Mouse (Mus musculus) lung, embryonic 14.5 days (tissue): ENCODE results near the gene Slc41a1. TPM values are rescaled to one million over a fixed set of nuclear protein-coding genes. Genes with fewer than 3 reads are reported as not detected.

Experiments used
- ATAC-seq: fragments of 200-750 bp; cut with Nextera tagmentation; 2 replicates; pipeline ENCODE4 v1.8.0; 2017; ENCODE audit warnings: mild to moderate bottlenecking, moderate TSS enrichment, moderate library complexity; ENCODE audit not compliant: insufficient read depth
- DNase-seq: peaks from one replicate; pipeline ENCODE4 v3.0.0-alpha.2; 2015
- H3K27ac ChIP-seq: fragments of 300-500 bp; sonication (generic); 2 replicates; pipeline ENCODE4 v1.5.1; 2014; ENCODE audit warnings: low read depth, mild to moderate bottlenecking, moderate library complexity
- H3K27me3 ChIP-seq: fragments of 300-500 bp; sonication (generic); 2 replicates; pipeline ENCODE4 v1.6.1; 2014; ENCODE audit warnings: low read length, control low read depth; ENCODE audit not compliant: insufficient read depth
- H3K36me3 ChIP-seq: fragments of 300-500 bp; sonication (generic); 2 replicates; pipeline ENCODE4 v1.6.1; 2014; ENCODE audit warnings: control low read depth; ENCODE audit not compliant: insufficient read depth
- H3K4me1 ChIP-seq: fragments of 300-500 bp; sonication (generic); 2 replicates; pipeline ENCODE4 v1.6.1; 2014; ENCODE audit warnings: antibody characterized with exemption, control low read depth; ENCODE audit not compliant: insufficient read depth
- H3K4me2 ChIP-seq: fragments of 300-500 bp; sonication (generic); 2 replicates; pipeline ENCODE4 v1.6.1; 2014; ENCODE audit warnings: mild to moderate bottlenecking
- H3K4me3 ChIP-seq: fragments of 300-500 bp; sonication (generic); 2 replicates; pipeline ENCODE4 v1.5.1; 2014; ENCODE audit warnings: low read depth, low read length
- H3K9ac ChIP-seq: fragments of 300-500 bp; sonication (generic); 2 replicates; pipeline ENCODE4 v1.6.1; 2014
- H3K9me3 ChIP-seq: fragments of 300-500 bp; sonication (generic); 2 replicates; pipeline ENCODE4 v1.6.1; 2016; ENCODE audit warnings: low read depth, low read length, control low read depth
- CTCF ChIP-seq: IDR thresholded peaks from 2 replicates; pipeline ENCODE4 v1.5.1; 2016; ENCODE audit warnings: antibody characterized with exemption, low read depth
- WGBS: fragments of 180-500 bp; shearing (Covaris S2); extraction: QIAGEN DNeasy Blood & Tissue Kit; methylation state at CpG from one replicate; pipeline ENCODE4 v1.1.7; 2014; 5-methylcytosine and 5-hydroxymethylcytosine counted together
- polyA plus RNA-seq: library from polyadenylated mRNA; unstranded; fragments of >200 nt; fragmentation: Nextera tagmentation; extraction: Ambion mirVana; gene quantifications from 2 replicates; pipeline ENCODE4 v1.2.1, GENCODE M21; 2014

Gene Slc41a1
- polyA plus RNA-seq: 10.3 and 11.4 TPM in 2 replicates

- Histone ChIP-seq H3K9ac (peak within 1 kb of the TSS; percentile 68), H3K4me1 (peaks cover 14% of the 10 kb centered on the region), H3K27me3 (no peaks in the 10 kb centered on the region), H3K36me3 (no peaks in the 10 kb centered on the region), H3K4me2 (peak within 1 kb of the TSS; percentile 88), H3K9me3 (no peaks in the 10 kb centered on the region), H3K27ac (peak within 1 kb of the TSS; percentile 77), H3K4me3 (peak within 1 kb of the TSS; percentile 70)
- no peak for TF ChIP-seq CTCF
- peak; percentile 32 for ATAC-seq
- DNase-seq: no peak
- 2% methylated on average over 25 of the region's 25 CpGs for WGBS
These were observed at the start of gene Slc41a1 for GRCm38 (mm10) chr1:131827207-131827786. TSS of gene Slc41a1 (plus strand) at chr1:131827493.

GRCm38 (mm10) chr1:131794591-131794990 lies 32.7 kb upstream of the Slc41a1 start:
- DNase-seq (peak; percentile 24), ATAC-seq (no peak)
- no peaks in the 10 kb centered on the region for H3K9me3 ChIP-seq
- H3K27ac ChIP-seq: no peak overlapping the region
- 36% methylated on average over 3 of the region's 3 CpGs for WGBS
- H3K4me1 ChIP-seq: no peaks in the 10 kb centered on the region
- H3K4me3 ChIP-seq: no peak overlapping the region
- no peaks in the 10 kb centered on the region for H3K27me3 ChIP-seq
- no peak overlapping the region for H3K4me2 ChIP-seq
- TF ChIP-seq CTCF: no peak
- no peaks in the 10 kb centered on the region for H3K36me3 ChIP-seq
- H3K9ac ChIP-seq: no peak overlapping the region

DNA sequence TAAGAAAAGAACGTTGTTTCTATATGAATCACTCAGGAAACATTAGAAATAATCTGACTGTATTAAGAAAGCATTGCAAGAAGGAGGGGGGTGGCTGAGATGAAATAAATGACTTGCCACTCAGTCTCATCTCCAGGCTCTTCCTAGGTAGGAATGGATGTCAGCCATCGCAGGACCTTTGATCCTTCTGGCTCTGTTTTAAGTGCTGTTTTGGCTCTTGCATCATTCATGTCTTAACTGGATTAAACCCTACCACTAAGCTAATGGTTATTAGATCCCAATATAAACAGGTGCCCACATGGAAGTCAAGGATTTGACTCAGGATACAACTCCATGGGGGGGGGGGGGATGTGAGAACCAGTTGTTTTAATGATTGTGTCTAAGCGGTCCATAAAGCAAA lies 32.1 kb upstream of the Slc41a1 start:
- Histone ChIP-seq H3K9ac (no peak overlapping the region), H3K9me3 (no peaks in the 10 kb centered on the region), H3K27me3 (no peaks in the 10 kb centered on the region), H3K4me2 (no peak overlapping the region), H3K27ac (no peak overlapping the region), H3K4me1 (no peaks in the 10 kb centered on the region), H3K4me3 (no peak overlapping the region), H3K36me3 (no peaks in the 10 kb centered on the region)
- TF ChIP-seq CTCF: no peak
- DNase-seq (no peak), ATAC-seq (no peak)
- 77% methylated on average over 3 of the region's 3 CpGs for WGBS

DNA sequence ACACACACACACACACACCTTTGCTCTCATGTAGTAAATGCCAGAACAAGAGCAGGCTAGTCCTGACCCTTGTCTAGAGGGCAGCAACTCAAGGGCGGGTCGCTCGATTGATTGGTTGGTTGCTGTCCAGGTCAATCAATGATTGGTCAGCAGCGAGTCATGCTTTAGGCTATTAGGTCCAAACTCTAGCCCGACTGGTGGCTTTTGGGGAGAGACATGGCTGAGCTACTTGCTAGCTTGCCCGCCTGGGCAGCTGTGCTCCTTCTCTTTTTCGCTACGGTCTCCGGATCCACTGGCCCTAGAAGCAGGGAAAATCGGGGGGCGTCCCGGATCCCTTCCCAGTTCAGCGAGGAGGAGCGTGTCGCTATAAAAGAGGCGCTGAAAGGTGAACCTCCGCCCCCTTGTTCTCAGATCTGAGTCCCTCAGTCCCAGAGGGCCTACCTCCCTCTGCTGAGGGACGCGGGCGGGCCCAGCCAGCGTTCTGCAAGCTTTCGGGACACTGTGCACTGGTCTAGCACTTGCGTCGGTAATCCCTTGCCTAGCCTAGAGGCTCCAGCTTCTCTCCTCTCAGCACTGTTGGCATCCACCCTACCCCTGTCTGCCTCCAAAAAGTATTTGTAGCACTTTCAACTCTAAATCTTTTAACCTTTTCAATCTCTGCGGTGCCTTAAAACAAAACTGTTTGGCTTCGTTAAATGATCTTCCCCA lies 29.9 kb upstream of the Slc41a1 start, which contains the start of gene Pm20d1:
TSS of gene Pm20d1 (plus strand) at position 180 of the 708 bp plus-strand sequence.
- H3K27me3 ChIP-seq: no peaks in the 10 kb centered on the region
- WGBS: 9% methylated on average over 26 of the region's 26 CpGs
- peak within 1 kb of the TSS; percentile 10; the same call in 1 of the 2 replicates for H3K4me3 ChIP-seq
- no peak within 1 kb of the TSS for H3K27ac ChIP-seq
- peak within 1 kb of the TSS; percentile 49 for H3K4me2 ChIP-seq
- DNase-seq (peak; percentile 25), ATAC-seq (no peak)
- H3K9me3 ChIP-seq: no peaks in the 10 kb centered on the region
- H3K9ac ChIP-seq: peak within 1 kb of the TSS; percentile 10; the same call in 1 of the 2 replicates
- TF ChIP-seq CTCF: no peak
- no peaks in the 10 kb centered on the region for H3K36me3 ChIP-seq
- H3K4me1 ChIP-seq: no peaks in the 10 kb centered on the region

DNA sequence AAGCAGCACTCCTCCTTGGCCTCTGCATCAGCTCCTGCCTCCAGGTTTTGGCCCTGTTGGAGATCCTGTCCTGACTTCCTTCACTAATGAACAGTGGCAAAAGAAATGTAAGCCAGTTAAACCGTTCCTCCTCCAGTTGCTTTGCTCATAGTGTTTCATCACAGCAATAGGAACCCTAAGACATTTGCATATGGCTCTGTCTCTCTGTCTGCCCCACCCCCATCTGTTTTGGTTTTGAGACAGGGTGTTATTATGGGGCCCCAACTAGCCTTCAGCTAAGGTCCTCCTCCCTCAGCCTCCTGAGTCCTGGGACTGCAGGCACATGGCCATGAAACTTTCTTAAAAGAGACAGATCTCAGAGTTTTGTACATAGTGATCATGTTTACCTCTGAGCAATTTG lies 27.3 kb upstream of the Slc41a1 start:
- DNase-seq (no peak), ATAC-seq (no peak)

GRCm38 (mm10) chr1:131801071-131801470 lies 26.2 kb upstream of the Slc41a1 start:
- no peak for DNase-seq
- 87% methylated on average over 8 of the region's 8 CpGs for WGBS
- no peak for ATAC-seq

More for the DNA sequence above, 27.3 kb upstream of the Slc41a1 start:
- Histone ChIP-seq H3K4me3 (no peak overlapping the region), H3K27ac (no peak overlapping the region), H3K4me2 (no peak overlapping the region), H3K27me3 (no peaks in the 10 kb centered on the region), H3K4me1 (no peaks in the 10 kb centered on the region), H3K36me3 (no peaks in the 10 kb centered on the region), H3K9ac (no peak overlapping the region), H3K9me3 (no peaks in the 10 kb centered on the region)
- no peak for TF ChIP-seq CTCF
- 35% methylated on average over 1 of the region's 1 CpGs for WGBS

GRCm38 (mm10) chr1:131802652-131803051 lies 24.6 kb upstream of the Slc41a1 start:
- 65% methylated on average over 5 of the region's 5 CpGs for WGBS
- H3K27me3 ChIP-seq: no peaks in the 10 kb centered on the region
- no peak for DNase-seq
- no peaks in the 10 kb centered on the region for H3K4me1 ChIP-seq
- H3K9ac ChIP-seq: no peak overlapping the region
- H3K36me3 ChIP-seq: no peaks in the 10 kb centered on the region
- no peak for TF ChIP-seq CTCF
- no peak for ATAC-seq
- H3K27ac ChIP-seq: no peak overlapping the region
- no peak overlapping the region for H3K4me3 ChIP-seq
- no peaks in the 10 kb centered on the region for H3K9me3 ChIP-seq
- H3K4me2 ChIP-seq: no peak overlapping the region

More at GRCm38 (mm10) chr1:131801071-131801470, 26.2 kb upstream of the Slc41a1 start:
- no peak overlapping the region for H3K4me3 ChIP-seq
- H3K4me1 ChIP-seq: no peaks in the 10 kb centered on the region
- no peak for TF ChIP-seq CTCF
- H3K4me2 ChIP-seq: no peak overlapping the region
- H3K27me3 ChIP-seq: no peaks in the 10 kb centered on the region
- no peaks in the 10 kb centered on the region for H3K36me3 ChIP-seq
- H3K9me3 ChIP-seq: no peaks in the 10 kb centered on the region
- H3K27ac ChIP-seq: no peak overlapping the region
- H3K9ac ChIP-seq: no peak overlapping the region
